23 mouse cellular contexts compared by ENCODE assay signal in genomic region chr9:75201506-75201905, GRCm38 (mm10). TPM values are rescaled to one million over a fixed set of nuclear protein-coding genes. Genes with fewer than 3 reads are reported as not detected.
DNase-seq lines count a peak whose midpoint lies in the region; TF ChIP-seq lines count a peak whose summit lies in the region.
"Had no signal": no experiment of that assay in that cellular context is flagged by ENCODE, and none has a peak within 500 bp of the region (broad histone marks: within the 10 kb centered on the region; RNA-seq: fewer than 3 reads in every experiment).

No protein-coding gene starts in this region.

- no peak overlapping the region for H3K4me3 ChIP-seq in layer of hippocampus, adult 2 months
- H3K4me3 ChIP-seq: forebrain, embryonic 10.5 days; forebrain, embryonic 13.5 days; heart, embryonic 12.5 days; heart, embryonic 15.5 days; hindbrain, embryonic 10.5 days; hindbrain, embryonic 13.5 days; intestine, embryonic 15.5 days had no signal

- DNase-seq in adrenal gland, adult 8-10 months = peak; percentile 29
- no peak for DNase-seq in adrenal gland, postnatal 4 days (ENCODE audit: low spot score in 2 of 2)
- DNase-seq in layer of hippocampus, adult 2 months (ENCODE audit: low spot score in 2 of 2) = no peak
- DNase-seq in layer of hippocampus, adult 9-10 months (ENCODE audit: low spot score) = no peak
- peak; percentile 23 to 25 for DNase-seq in adrenal gland, postnatal 36 days
- no peak for DNase-seq in urinary bladder, adult 2 months (ENCODE audit: low spot score)
- DNase-seq: cerebellum, adult 11-12 months; cerebellum, adult 8-10 months; cerebellum, postnatal 10 days; cerebellum, postnatal 36 days; gastrocnemius, postnatal 25 days; heart, adult 18-20 months; heart, postnatal 10 days; heart, postnatal 36 days; kidney, adult 11 months had no signal

- peak overlapping the region; percentile 29; the same call in 1 of the 2 replicates for H3K27ac ChIP-seq in layer of hippocampus, adult 2 months
- H3K27ac ChIP-seq: forebrain, embryonic 10.5 days; forebrain, embryonic 13.5 days; heart, embryonic 15.5 days; hindbrain, embryonic 10.5 days; hindbrain, embryonic 13.5 days; intestine, embryonic 15.5 days had no signal

- no peak for TF ChIP-seq CTCF in layer of hippocampus, adult 2 months (conservative IDR thresholded peaks at IDR 0.05)

RNA-seq across cellular contexts. Expression of gene Myo5c, which starts 30.3 kb away (rescaled TPM):
- 1 to 10 TPM; 1.8 to 2.9 (median 2.3) TPM for total RNA-seq in adrenal gland, adult 8-10 months (2022)
- 1 to 10 TPM; 1.8 to 5.0 TPM for total RNA-seq in adrenal gland, postnatal 4 days (2021)
- under 1 TPM; 0.59 to 0.81 TPM for total RNA-seq in layer of hippocampus, adult 2 months (2021)
- total RNA-seq in adrenal gland, postnatal 36 days (2021) = 1 to 10 TPM; 2.1 to 2.5 TPM
- 10.0 and 10.3 TPM in 2 replicates for polyA plus RNA-seq in urinary bladder, adult 2 months (2012; rRNA removed)
- polyA plus RNA-seq: activated CD4-positive, CD25-positive, alpha-beta regulatory T cell, adult 4 months had no signal

Comparison
In these comparisons a context has a peak if more than half of its experiments do, and no peak if none do; other contexts are left out.
1. DNase-seq: peak in adrenal gland, adult 8-10 months (single experiment) and adrenal gland, postnatal 36 days (2 of 2); none in adrenal gland, postnatal 4 days (0 of 2), layer of hippocampus, adult 2 months (0 of 2), layer of hippocampus, adult 9-10 months (single experiment) and urinary bladder, adult 2 months (single experiment).